Mouse (Mus musculus) G1E (cell line): ENCODE results near the gene Abr. TPM values are rescaled to one million over a fixed set of nuclear protein-coding genes. Genes with fewer than 3 reads are reported as not detected.

ENCODE experiments used
- ATAC-seq: 2 replicates; pipeline ENCODE4 v1.8.0; 2016; ENCODE audit warnings: mild to moderate bottlenecking; ENCODE audit not compliant: insufficient number of reproducible peaks, poor library complexity, low FRiP score, severe bottlenecking; ENCODE audit errors: extremely low read depth
- DNase-seq: peaks from one replicate; pipeline ENCODE4 v3.0.0; 2012; ENCODE audit warnings: low spot score
- H3K27me3 ChIP-seq: 2 replicates; pipeline ENCODE4 v1.6.1; 2012; ENCODE audit warnings: mild to moderate bottlenecking, low read length, inconsistent platforms; ENCODE audit not compliant: insufficient read depth
- H3K36me3 ChIP-seq: replicated peaks from 2 replicates; pipeline ENCODE3; 2012; ENCODE audit warnings: mild to moderate bottlenecking, inconsistent platforms
- H3K4me1 ChIP-seq: 2 replicates; pipeline ENCODE4 v1.6.1; 2012; ENCODE audit warnings: low read depth, low read length, inconsistent platforms, mixed read lengths; ENCODE audit not compliant: insufficient read depth
- H3K4me3 ChIP-seq: 2 replicates; pipeline ENCODE4 v1.5.1; 2012; ENCODE audit warnings: low read depth, mild to moderate bottlenecking, inconsistent platforms, low read length, moderate library complexity, mixed read lengths
- H3K9me3 ChIP-seq: replicated peaks from 2 replicates; pipeline ENCODE4 v1.6.1; 2012; ENCODE audit warnings: inconsistent platforms
- CTCF ChIP-seq: IDR thresholded peaks from 2 replicates; pipeline ENCODE4 v1.5.1; 2012; ENCODE audit warnings: low read depth, low read length, inconsistent platforms, mixed read lengths
- GATA1 ChIP-seq: IDR thresholded peaks from 2 replicates; pipeline ENCODE4 v1.6.1; 2012; ENCODE audit warnings: borderline replicate concordance, low read length, inconsistent platforms, mixed read lengths
- GATA2 ChIP-seq: IDR thresholded peaks from 2 replicates; pipeline ENCODE4 v1.6.1; 2012; ENCODE audit warnings: low read depth, low read length, inconsistent platforms, borderline replicate concordance
- POLR2AphosphoS5 ChIP-seq: IDR thresholded peaks from 2 replicates; pipeline ENCODE4 v1.6.1; 2012; ENCODE audit warnings: low read depth, low read length, inconsistent platforms; ENCODE audit not compliant: insufficient replicate concordance
- TAL1 ChIP-seq: conservative IDR thresholded peaks from 2 replicates; pipeline ENCODE4 v1.6.1; 2012; ENCODE audit warnings: low read depth, low read length, inconsistent platforms, mixed read lengths
- polyA plus RNA-seq: library from polyadenylated mRNA; stranded (reverse); fragments of >175 nt; gene quantifications from 2 replicates; pipeline ENCODE4 v1.2.3, GENCODE M21; 2012
- total RNA-seq, 2 experiments: library from RNA; stranded (forward) in 1 of 2; stranded (reverse) in 1 of 2; fragments of 200-1000 nt in 1 of 2; fragments of >200 nt in 1 of 2; fragmentation: Nextera tagmentation in 1 of 2; gene quantifications; 2 replicates each; pipeline ENCODE4 v1.2.3; 2014 to 2017

Abr gene
- total and polyA plus RNA-seq, 3 experiments, result 0.82 TPM; not detected in 2

DNA sequence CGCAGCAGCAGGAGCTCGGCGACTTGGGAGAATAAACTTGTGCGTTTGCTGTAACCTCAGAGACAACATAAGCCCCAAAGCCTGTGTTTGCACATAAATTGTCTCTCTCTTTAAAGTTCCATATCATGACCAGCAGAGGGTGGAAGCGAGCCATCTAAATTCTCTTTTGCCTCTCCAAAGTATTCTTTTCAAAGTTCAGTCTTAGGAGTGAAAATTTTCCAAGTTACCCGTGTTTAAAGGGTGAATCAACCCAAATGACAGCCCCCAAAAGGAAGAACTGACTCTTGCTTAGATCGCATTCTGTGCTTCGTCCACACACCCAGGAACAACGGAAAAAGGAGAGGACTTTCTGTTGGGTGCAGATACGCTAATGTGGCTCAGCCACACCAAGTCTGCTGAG lies 33.0 kb upstream of the Abr start:
- H3K9me3 ChIP-seq, result no peaks in the 10 kb centered on the region
- H3K36me3 ChIP-seq, result no peaks in the 10 kb centered on the region
- H3K4me3 ChIP-seq, result no peak overlapping the region
- ATAC-seq (no peak), DNase-seq (no peak)
- no peak for TF ChIP-seq POLR2AphosphoS5
- no peak for TF ChIP-seq GATA1
- TF ChIP-seq TAL1, result no peak
- no peaks in the 10 kb centered on the region for H3K4me1 ChIP-seq
- peaks cover 11% of the 10 kb centered on the region for H3K27me3 ChIP-seq

- no peak for TF ChIP-seq TAL1
- no peak for TF ChIP-seq CTCF
- TF ChIP-seq GATA1, result no peak
- TF ChIP-seq POLR2AphosphoS5, result no peak
- no peak for TF ChIP-seq GATA2
- DNase-seq, result no peak
- H3K27me3 ChIP-seq, result 0 out of 2 replicates have a peak, but pooled peaks cover 4% of the 10 kb centered on the region
Observed at GRCm38 (mm10) chr11:76652838-76653334, 30.8 kb upstream of the Abr start.

DNA sequence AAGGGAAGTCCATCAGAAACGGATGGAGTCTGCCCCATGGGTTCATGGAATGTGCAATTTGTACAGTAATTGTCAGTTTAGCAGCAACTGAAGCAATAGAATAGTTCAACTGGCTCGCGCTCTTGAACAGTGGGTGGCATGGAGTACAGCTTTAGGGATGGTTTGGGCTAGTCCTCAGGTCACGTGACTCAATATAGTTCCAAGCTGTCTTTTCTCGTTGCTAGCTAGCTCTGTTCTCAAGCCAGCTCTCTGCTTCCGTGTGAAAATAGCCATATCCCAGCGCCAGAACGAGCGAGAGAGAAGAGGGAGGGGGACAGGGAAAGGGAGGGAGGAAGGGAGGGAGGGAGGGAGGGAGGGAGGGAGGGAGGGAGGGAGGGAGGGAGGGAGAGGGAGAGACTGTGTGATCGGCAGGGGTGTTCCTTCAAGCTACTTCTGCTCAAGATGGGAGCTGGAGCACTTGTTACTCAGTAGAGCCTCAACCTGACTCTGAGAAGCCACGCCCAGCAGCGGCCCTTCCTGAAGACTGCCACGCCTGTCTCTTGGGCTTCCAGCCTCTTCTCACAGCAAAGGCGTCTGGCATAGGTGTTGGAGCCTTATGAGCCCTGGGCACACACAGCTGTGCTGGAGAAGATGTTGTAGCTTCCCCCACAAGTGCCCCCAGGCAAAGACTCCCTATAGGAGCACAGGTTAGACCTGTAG lies 28.9 kb upstream of the Abr start:
- DNase-seq (no peak), ATAC-seq (no peak)
- H3K9me3 ChIP-seq, result no peaks in the 10 kb centered on the region
- H3K4me1 ChIP-seq, result no peaks in the 10 kb centered on the region; the same call in 1 of the 2 replicates
- H3K36me3 ChIP-seq, result no peaks in the 10 kb centered on the region
- H3K4me3 ChIP-seq, result no peak overlapping the region
- H3K27me3 ChIP-seq, result peaks cover 4% of the 10 kb centered on the region; the same call in 1 of the 2 replicates
- TF ChIP-seq CTCF, result no peak
- TF ChIP-seq GATA1, result no peak
- TF ChIP-seq POLR2AphosphoS5, result no peak
- TF ChIP-seq TAL1, result no peak
- TF ChIP-seq GATA2, result no peak

More at GRCm38 (mm10) chr11:76652838-76653334, 30.8 kb upstream of the Abr start:
- no peak for ATAC-seq
- no peaks in the 10 kb centered on the region for H3K36me3 ChIP-seq
- H3K4me1 ChIP-seq, result no peaks in the 10 kb centered on the region
- no peak overlapping the region for H3K4me3 ChIP-seq
- H3K9me3 ChIP-seq, result no peaks in the 10 kb centered on the region

DNA sequence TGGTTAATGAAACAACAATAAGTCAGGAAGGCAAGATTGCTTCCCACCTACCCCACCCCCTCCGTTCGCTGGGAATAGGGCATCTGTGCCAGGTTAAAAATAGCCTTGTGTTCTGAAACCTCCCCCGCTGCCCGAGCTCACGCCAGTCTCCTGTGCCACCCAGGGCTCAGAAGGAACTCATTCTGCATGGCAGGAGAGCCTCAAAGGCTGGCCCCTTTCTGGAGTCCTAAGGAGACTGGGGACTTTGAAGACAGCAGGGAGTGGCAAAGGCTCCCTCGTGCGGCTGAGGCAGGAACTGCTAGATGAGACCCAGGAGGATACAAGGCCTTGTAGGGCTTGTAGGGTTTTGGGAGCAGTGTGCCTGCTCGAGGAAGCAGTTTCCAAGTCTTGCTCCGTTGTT lies 25.4 kb upstream of the Abr start:
- H3K4me3 ChIP-seq, result no peak overlapping the region
- H3K4me1 ChIP-seq, result no peaks in the 10 kb centered on the region; the same call in 1 of the 2 replicates
- TF ChIP-seq CTCF (peak; percentile 71), GATA1 (no peak), TAL1 (no peak)
- no peaks in the 10 kb centered on the region for H3K36me3 ChIP-seq
- H3K9me3 ChIP-seq, result no peaks in the 10 kb centered on the region
- ATAC-seq (no peak), DNase-seq (peak; percentile 59)
- H3K27me3 ChIP-seq, result peaks cover 6% of the 10 kb centered on the region

DNA sequence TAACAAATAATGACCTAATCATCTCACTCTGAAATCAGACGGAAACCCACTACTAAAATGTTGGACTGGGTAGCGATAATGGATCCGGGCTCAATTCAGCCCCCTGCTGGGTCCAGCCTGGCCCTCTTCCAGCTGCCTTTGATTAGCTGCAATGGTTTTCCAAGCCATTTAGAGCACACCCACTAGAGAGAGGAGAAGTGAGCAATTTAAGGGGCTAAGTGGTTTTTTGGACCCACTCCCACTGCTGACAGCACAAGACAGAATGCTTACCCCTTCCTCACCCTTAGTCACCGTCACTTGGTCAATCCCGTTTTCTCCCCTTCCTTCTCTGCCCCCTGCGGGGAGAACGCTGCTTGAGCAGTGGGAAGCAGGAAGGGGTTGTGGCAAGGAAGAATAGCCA lies 24.9 kb upstream of the Abr start:
- TF ChIP-seq POLR2AphosphoS5 (no peak), CTCF (no peak), GATA2 (no peak), TAL1 (no peak), GATA1 (no peak)
- no peak for ATAC-seq
- Histone ChIP-seq H3K9me3 (no peaks in the 10 kb centered on the region), H3K4me3 (no peak overlapping the region), H3K36me3 (no peaks in the 10 kb centered on the region), H3K4me1 (no peaks in the 10 kb centered on the region; the same call in 1 of the 2 replicates), H3K27me3 (peaks cover 6% of the 10 kb centered on the region)
- no peak for DNase-seq

GRCm38 (mm10) chr11:76645955-76646354 lies 23.8 kb upstream of the Abr start:
- Histone ChIP-seq H3K4me3 (no peak overlapping the region), H3K36me3 (no peaks in the 10 kb centered on the region), H3K27me3 (peaks cover 6% of the 10 kb centered on the region), H3K9me3 (no peaks in the 10 kb centered on the region), H3K4me1 (no peaks in the 10 kb centered on the region; the same call in 1 of the 2 replicates)
- TF ChIP-seq CTCF (peak; percentile 63; the same call in 1 of the 2 replicates), GATA2 (no peak)
- ATAC-seq (no peak), DNase-seq (peak; percentile 28)

GRCm38 (mm10) chr11:76645036-76645435 lies 22.9 kb upstream of the Abr start:
- ATAC-seq (no peak), DNase-seq (no peak)
- Histone ChIP-seq H3K36me3 (no peaks in the 10 kb centered on the region), H3K4me3 (no peak overlapping the region), H3K27me3 (peaks cover 6% of the 10 kb centered on the region), H3K9me3 (no peaks in the 10 kb centered on the region), H3K4me1 (no peaks in the 10 kb centered on the region; the same call in 1 of the 2 replicates)
- no peak for TF ChIP-seq GATA1
- no peak for TF ChIP-seq GATA2
- TF ChIP-seq POLR2AphosphoS5, result no peak
- no peak for TF ChIP-seq TAL1
- TF ChIP-seq CTCF, result no peak
